ENCODE assay signal across 8 mouse cellular contexts in genomic region chr6:31114336-31115335, GRCm38 (mm10).
DNase-seq lines count a peak whose midpoint lies in the region; ATAC-seq and TF ChIP-seq lines count a peak whose summit lies in the region.
"Had no signal": no experiment of that assay in that cellular context is flagged by ENCODE, and none has a peak within 500 bp of the region (broad histone marks: within the 10 kb centered on the region; RNA-seq: fewer than 3 reads in every experiment).

No protein-coding gene starts in this region.

- H3K36me3 ChIP-seq in midbrain, embryonic 12.5 days, result no peaks in the 10 kb centered on the region
- no peaks in the 10 kb centered on the region for H3K36me3 ChIP-seq in midbrain, postnatal 0 days (ENCODE audit: insufficient read depth, low read length)
- no peaks in the 10 kb centered on the region for H3K36me3 ChIP-seq in limb, embryonic 10.5 days
- H3K36me3 ChIP-seq: hindbrain, embryonic 12.5 days had no signal

- WGBS in midbrain, embryonic 12.5 days, result 81% methylated on average over 19 of the region's 19 CpGs
- WGBS in midbrain, postnatal 0 days, result 69% methylated on average over 19 of the region's 19 CpGs
- WGBS in limb, embryonic 10.5 days, result 77% methylated on average over 19 of the region's 19 CpGs

- 0 out of 2 replicates have a peak, but pooled peaks cover 10% of the 10 kb centered on the region for H3K4me1 ChIP-seq in midbrain, embryonic 12.5 days
- H3K4me1 ChIP-seq in midbrain, postnatal 0 days (ENCODE audit: insufficient read depth, low read length), result no peaks in the 10 kb centered on the region
- peaks cover 47% of the 10 kb centered on the region for H3K4me1 ChIP-seq in brown adipose tissue, adult 24 weeks (ENCODE audit: control insufficient read depth, insufficient read depth, insufficient read length, low read length)
- peaks cover 4% of the 10 kb centered on the region; the same call in 1 of the 2 replicates for H3K4me1 ChIP-seq in limb, embryonic 10.5 days

- H3K27me3 ChIP-seq in midbrain, embryonic 12.5 days, result no peaks in the 10 kb centered on the region
- H3K27me3 ChIP-seq in midbrain, postnatal 0 days (ENCODE audit: insufficient read depth, low read length), result no peaks in the 10 kb centered on the region
- H3K27me3 ChIP-seq in limb, embryonic 10.5 days (ENCODE audit: low read depth, poor library complexity, severe bottlenecking), result no peaks in the 10 kb centered on the region
- H3K27me3 ChIP-seq: hindbrain, embryonic 12.5 days had no signal

- H3K9ac ChIP-seq in midbrain, embryonic 12.5 days (replicated peaks), result no peak overlapping the region
- no peak overlapping the region for H3K9ac ChIP-seq in midbrain, postnatal 0 days (replicated peaks; ENCODE audit: low read length, poor library complexity, severe bottlenecking)
- H3K9ac ChIP-seq: hindbrain, embryonic 12.5 days had no signal

- ATAC-seq in midbrain, embryonic 12.5 days (ENCODE audit: low FRiP score, low read depth), result no peak
- no peak for ATAC-seq in midbrain, postnatal 0 days (ENCODE audit: low FRiP score)

- intact Hi-C loops in gastrocnemius, postnatal 36 days (cut with DNase I), result no loop called here

- 0 out of 2 replicates have a peak overlapping the region, but pooled peaks have one; percentile 15 for H3K27ac ChIP-seq in midbrain, embryonic 12.5 days (replicated peaks)
- H3K27ac ChIP-seq in midbrain, postnatal 0 days (ENCODE audit: low read depth, low read length), result no peak overlapping the region
- peak overlapping the region; percentile 84 for H3K27ac ChIP-seq in brown adipose tissue, adult 24 weeks (replicated peaks; ENCODE audit: low read depth, low read length)
- peak overlapping the region; percentile 25; the same call in 1 of the 2 replicates for H3K27ac ChIP-seq in limb, embryonic 10.5 days
- H3K27ac ChIP-seq: hindbrain, embryonic 12.5 days had no signal

- DNase-seq in midbrain, postnatal 0 days (ENCODE audit: low spot score), result no peak
- no peak for DNase-seq in limb, embryonic 10.5 days (ENCODE audit: low spot score)
- peak; percentile 83 for DNase-seq in naive thymus-derived CD4-positive, alpha-beta T cell, adult 2 months (ENCODE audit: low read depth)
- DNase-seq in gastrocnemius, postnatal 36 days, result no peak
- DNase-seq in layer of hippocampus, postnatal 25 days (ENCODE audit: extremely low spot score in 1 of 2, low spot score in 1 of 2), result no peak

- H3K4me3 ChIP-seq in midbrain, embryonic 12.5 days, result no peak overlapping the region
- no peak overlapping the region for H3K4me3 ChIP-seq in midbrain, postnatal 0 days (ENCODE audit: low read depth, low read length)
- peak overlapping the region; percentile 48 for H3K4me3 ChIP-seq in brown adipose tissue, adult 24 weeks (ENCODE audit: insufficient read depth, low read depth, low read length)
- H3K4me3 ChIP-seq in limb, embryonic 10.5 days, result no peak overlapping the region
- H3K4me3 ChIP-seq: hindbrain, embryonic 12.5 days had no signal

- no peak overlapping the region for H3K4me2 ChIP-seq in midbrain, embryonic 12.5 days (replicated peaks)
- H3K4me2 ChIP-seq in midbrain, postnatal 0 days (ENCODE audit: low read depth, low read length, poor library complexity, severe bottlenecking), result no peak overlapping the region
- H3K4me2 ChIP-seq: hindbrain, embryonic 12.5 days had no signal

- no peaks in the 10 kb centered on the region; the same call in 1 of the 2 replicates for H3K9me3 ChIP-seq in midbrain, embryonic 12.5 days
- H3K9me3 ChIP-seq in midbrain, postnatal 0 days (ENCODE audit: low read length), result no peaks in the 10 kb centered on the region
- H3K9me3 ChIP-seq in limb, embryonic 10.5 days (replicated peaks), result no peaks in the 10 kb centered on the region
- H3K9me3 ChIP-seq: hindbrain, embryonic 12.5 days had no signal

- no peak for TF ChIP-seq CTCF in midbrain, postnatal 0 days (IDR thresholded peaks at IDR 0.05)
